Mouse (Mus musculus) embryonic fibroblast, embryonic 13.5 days (primary cell): ENCODE results near the gene Auts2.

Experiments
- CTCF ChIP-seq: IDR thresholded peaks from 2 replicates; pipeline ENCODE4 v1.5.1; 2011; ENCODE audit warnings: mild to moderate bottlenecking, control low read depth, low read length, moderate library complexity, borderline replicate concordance; ENCODE audit not compliant: insufficient read depth
- POLR2A ChIP-seq: IDR thresholded peaks from 2 replicates; pipeline ENCODE4 v1.6.1; 2011; ENCODE audit warnings: low read depth, mild to moderate bottlenecking, control low read depth, low read length, moderate library complexity

DNA sequence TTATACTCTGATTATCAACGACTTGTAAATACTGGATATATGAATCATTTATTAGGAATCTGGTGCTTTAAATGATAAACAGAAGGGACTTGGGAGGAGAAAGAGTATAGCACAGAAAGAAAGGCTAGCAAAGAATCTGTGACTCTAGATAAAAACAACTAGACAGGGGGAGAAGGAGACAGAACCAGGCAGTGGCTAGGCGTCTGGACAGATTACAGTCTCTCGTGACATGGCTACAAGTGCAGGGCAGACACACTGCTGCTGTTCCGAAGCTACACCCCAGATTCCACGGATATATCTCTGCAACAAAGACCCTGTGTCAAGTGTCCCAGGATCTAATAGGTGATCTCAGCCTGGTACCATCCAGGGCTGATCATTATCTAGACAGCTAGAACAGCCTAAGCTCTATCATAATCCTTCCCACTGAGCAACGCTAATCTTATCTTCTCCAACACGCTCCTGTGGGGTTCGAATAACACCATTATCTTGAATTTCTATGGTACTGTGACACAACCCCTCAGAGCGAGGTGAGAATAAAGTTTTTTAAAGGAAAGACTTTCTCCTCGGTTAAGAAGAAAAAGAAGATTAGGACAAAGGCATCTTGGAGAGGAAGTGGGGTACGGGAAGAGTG lies 63.8 kb downstream of the Auts2 start:
- no peak for TF ChIP-seq POLR2A
- TF ChIP-seq CTCF: no peak
